Mouse (Mus musculus) thymus, adult 2 months (tissue): Measurements from ENCODE around the gene Zfp324. TPM values are rescaled to one million over a fixed set of nuclear protein-coding genes. Genes with fewer than 3 reads are reported as not detected.

Experiments used
- DNase-seq: peaks from one replicate; pipeline ENCODE4 v3.0.0; 2021
- H3K27ac ChIP-seq: fragments of 200-500 bp; 2 replicates; pipeline ENCODE4 v1.5.1; 2012; ENCODE audit warnings: low read length, control low read depth; ENCODE audit not compliant: control insufficient read depth, insufficient read depth
- H3K27me3 ChIP-seq: fragments of 200-500 bp; 2 replicates; pipeline ENCODE4 v1.6.1; 2012; ENCODE audit warnings: mild to moderate bottlenecking, low read length, moderate library complexity, mixed read lengths; ENCODE audit not compliant: control insufficient read depth, insufficient read depth
- H3K36me3 ChIP-seq: fragments of 200-500 bp; 2 replicates; pipeline ENCODE4 v1.6.1; 2012; ENCODE audit warnings: mild to moderate bottlenecking, low read length, moderate library complexity; ENCODE audit not compliant: control insufficient read depth, insufficient read depth
- H3K4me1 ChIP-seq: fragments of 200-500 bp; replicated peaks from 2 replicates; pipeline ENCODE4 v1.6.1; 2012; ENCODE audit warnings: low read length; ENCODE audit not compliant: control insufficient read depth, insufficient read depth
- H3K4me3 ChIP-seq: fragments of 200-500 bp; 2 replicates; pipeline ENCODE4 v1.5.1; 2012; ENCODE audit warnings: mild to moderate bottlenecking, low read length, control low read depth, moderate library complexity; ENCODE audit not compliant: control insufficient read depth, insufficient read depth
- CTCF ChIP-seq: fragments of 200-500 bp; IDR thresholded peaks from 2 replicates; pipeline ENCODE4 v1.5.1; 2012; ENCODE audit warnings: mild to moderate bottlenecking, control low read depth, low read length, moderate library complexity, borderline replicate concordance; ENCODE audit not compliant: control insufficient read depth, poor library complexity, insufficient read depth; ENCODE audit errors: extremely low read depth
- POLR2A ChIP-seq: fragments of 200-500 bp; IDR thresholded peaks from 2 replicates; pipeline ENCODE4 v1.6.1; 2012; ENCODE audit warnings: mild to moderate bottlenecking, low read length, control low read depth, moderate library complexity; ENCODE audit not compliant: control insufficient read depth, poor library complexity, insufficient read depth; ENCODE audit errors: extremely low read depth
- WGBS: fragments of 180-500 bp; shearing (Covaris S2); methylation state at CpG from one replicate; pipeline ENCODE4 v1.1.7; 2018; 5-methylcytosine and 5-hydroxymethylcytosine counted together
- polyA plus RNA-seq: library from polyadenylated mRNA; depleted of rRNA; stranded (reverse); fragments of >200 nt; gene quantifications from 2 replicates; pipeline ENCODE4 v1.2.3, GENCODE M21; 2012

Zfp324 gene
- polyA plus RNA-seq, 1 experiment, result 8.7 TPM

DNA sequence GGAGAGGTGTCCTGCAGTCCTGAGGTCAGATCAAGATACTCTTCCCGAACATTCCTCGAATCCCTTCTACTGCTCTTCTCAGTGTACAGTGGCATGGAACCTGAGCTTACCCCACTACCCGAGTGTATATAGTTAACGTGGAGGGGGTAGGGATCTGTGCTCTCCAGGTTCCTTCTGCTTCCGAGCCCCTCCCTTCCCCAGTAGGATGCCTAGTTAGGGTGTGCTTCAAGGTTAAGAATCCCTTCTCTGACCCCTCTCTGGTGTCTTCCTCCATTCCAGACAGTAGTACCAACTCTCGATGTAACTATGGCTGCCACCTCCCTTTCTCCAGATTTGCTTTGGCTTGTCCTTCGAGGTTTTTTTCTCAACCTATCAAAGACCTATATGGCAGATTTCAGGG lies 14.7 kb downstream of the Zfp324 start:
- peaks cover 16% of the 10 kb centered on the region for H3K4me1 ChIP-seq
- H3K27me3 ChIP-seq, result no peaks in the 10 kb centered on the region
- H3K36me3 ChIP-seq, result no peaks in the 10 kb centered on the region
- no peak overlapping the region for H3K4me3 ChIP-seq
- 96% methylated on average over 7 of the region's 7 CpGs for WGBS
- no peak for DNase-seq
- no peak for TF ChIP-seq CTCF
- no peak for TF ChIP-seq POLR2A
- no peak overlapping the region for H3K27ac ChIP-seq

DNA sequence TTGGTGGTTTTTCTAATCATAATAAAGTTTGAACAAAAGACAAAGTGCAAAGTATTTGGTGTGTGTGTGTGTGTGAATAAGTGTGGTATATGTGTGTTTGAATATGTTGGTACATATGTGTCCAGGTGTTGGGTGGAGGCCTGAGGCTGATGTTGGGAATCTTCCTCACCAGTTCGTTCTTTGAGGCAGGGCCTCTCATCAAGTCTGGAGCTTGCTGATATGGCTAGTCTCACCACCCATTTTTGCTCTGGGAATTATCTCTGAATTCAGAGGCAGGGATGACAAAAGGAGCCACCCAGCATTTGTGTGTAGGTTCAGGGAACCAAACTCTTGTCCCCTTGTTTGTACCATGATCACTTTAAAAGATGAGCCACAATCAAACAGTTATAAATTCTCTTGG lies 20.1 kb downstream of the Zfp324 start:
- H3K27ac ChIP-seq, result no peak overlapping the region
- no peak for TF ChIP-seq CTCF
- no peak for TF ChIP-seq POLR2A
- 96% methylated on average over 1 of the region's 1 CpGs for WGBS
- no peaks in the 10 kb centered on the region for H3K36me3 ChIP-seq
- H3K4me1 ChIP-seq, result peaks cover 19% of the 10 kb centered on the region
- H3K4me3 ChIP-seq, result no peak overlapping the region
- DNase-seq, result no peak
- H3K27me3 ChIP-seq, result no peaks in the 10 kb centered on the region

DNA sequence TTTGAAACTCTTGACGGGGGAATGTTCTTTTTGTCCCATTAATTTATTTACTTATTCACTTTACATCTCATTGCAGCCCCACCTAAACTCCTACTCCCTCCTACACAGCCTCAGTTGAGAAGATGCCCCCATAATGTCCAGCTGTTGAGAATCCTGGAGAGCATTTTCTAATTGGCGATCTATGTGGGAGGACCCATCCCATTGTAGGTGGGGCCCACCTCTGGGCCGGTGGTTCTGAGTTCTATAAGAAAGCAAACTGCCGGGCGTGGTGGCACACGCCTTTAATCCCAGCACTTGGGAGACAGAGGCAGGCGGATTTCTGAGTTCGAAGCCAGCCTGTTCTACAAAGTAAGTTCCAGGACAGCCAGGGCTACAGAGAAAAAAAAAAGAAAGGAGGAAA lies 21.3 kb downstream of the Zfp324 start:
- 93% methylated on average over 8 of the region's 8 CpGs for WGBS
- H3K27ac ChIP-seq, result peak overlapping the region; percentile 29
- no peak overlapping the region for H3K4me3 ChIP-seq
- no peak for TF ChIP-seq CTCF
- no peak for TF ChIP-seq POLR2A
- DNase-seq, result no peak
- H3K4me1 ChIP-seq, result peaks cover 19% of the 10 kb centered on the region
- H3K27me3 ChIP-seq, result no peaks in the 10 kb centered on the region
- no peaks in the 10 kb centered on the region for H3K36me3 ChIP-seq

DNA sequence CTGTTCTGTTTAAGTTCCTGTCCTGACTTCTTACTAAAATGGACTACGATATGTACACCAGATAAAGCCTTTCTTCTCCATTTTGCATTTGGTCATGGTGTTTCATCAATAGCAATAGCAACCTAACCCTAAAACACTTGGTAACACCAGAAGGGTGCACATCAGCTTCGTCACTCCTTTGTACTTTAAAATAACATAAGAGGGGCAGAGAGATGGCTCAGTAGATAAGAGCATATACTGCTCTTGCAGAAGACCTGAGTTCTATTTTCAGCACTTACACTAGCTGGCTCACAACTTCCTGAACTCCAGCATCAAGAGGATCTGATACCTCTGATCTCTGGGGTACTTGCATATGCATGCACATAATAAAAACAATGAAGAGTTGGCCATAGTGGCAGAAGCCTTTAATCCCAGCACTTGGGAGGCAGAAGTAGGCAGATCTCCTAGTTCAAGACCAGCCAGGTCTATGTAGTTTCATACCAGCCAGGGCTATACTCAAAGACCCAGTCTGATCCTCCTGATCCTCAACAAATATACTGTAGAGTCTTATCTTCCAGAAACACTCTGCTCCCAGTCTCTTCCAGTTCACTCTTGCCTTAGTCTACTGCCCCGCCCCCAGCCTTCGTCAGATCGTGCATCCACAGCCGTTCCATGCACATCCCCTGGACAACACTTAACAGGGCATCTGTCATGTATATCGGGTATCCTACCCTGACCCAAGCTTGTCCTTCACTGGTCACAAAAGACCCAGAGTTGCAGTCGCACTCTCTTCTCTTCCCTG lies 22.0 kb downstream of the Zfp324 start:
- Histone ChIP-seq H3K27ac (peak overlapping the region; percentile 70), H3K36me3 (no peaks in the 10 kb centered on the region), H3K27me3 (no peaks in the 10 kb centered on the region), H3K4me1 (peaks cover 19% of the 10 kb centered on the region), H3K4me3 (no peak overlapping the region)
- DNase-seq, result no peak
- TF ChIP-seq POLR2A (no peak), CTCF (no peak)
- WGBS, result 77% methylated on average over 8 of the region's 8 CpGs

DNA sequence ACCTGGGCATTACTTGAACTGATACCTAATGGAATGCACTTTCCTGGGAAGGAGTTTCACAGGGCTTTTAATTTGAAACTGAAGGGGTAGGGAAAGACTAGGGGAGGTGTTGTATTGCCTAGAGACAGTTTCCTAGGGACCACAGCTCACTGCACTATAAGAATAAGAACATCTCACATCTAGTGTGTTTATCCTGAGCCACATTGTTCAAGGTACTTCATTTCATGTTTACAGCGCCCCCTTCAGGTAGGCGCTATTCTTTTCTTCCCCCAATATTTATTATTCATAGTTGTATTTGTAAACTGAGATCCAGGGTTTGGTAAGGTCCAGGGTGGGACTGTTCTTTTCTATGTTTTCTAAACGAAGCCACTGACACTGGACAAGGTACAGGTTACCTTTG lies 26.6 kb downstream of the Zfp324 start:
- Histone ChIP-seq H3K27ac (no peak overlapping the region), H3K27me3 (no peaks in the 10 kb centered on the region), H3K4me3 (no peak overlapping the region), H3K36me3 (no peaks in the 10 kb centered on the region), H3K4me1 (peaks cover 13% of the 10 kb centered on the region)
- 2% methylated on average over 3 of the region's 3 CpGs for WGBS
- DNase-seq, result peak; percentile 55
- no peak for TF ChIP-seq POLR2A
- no peak for TF ChIP-seq CTCF

DNA sequence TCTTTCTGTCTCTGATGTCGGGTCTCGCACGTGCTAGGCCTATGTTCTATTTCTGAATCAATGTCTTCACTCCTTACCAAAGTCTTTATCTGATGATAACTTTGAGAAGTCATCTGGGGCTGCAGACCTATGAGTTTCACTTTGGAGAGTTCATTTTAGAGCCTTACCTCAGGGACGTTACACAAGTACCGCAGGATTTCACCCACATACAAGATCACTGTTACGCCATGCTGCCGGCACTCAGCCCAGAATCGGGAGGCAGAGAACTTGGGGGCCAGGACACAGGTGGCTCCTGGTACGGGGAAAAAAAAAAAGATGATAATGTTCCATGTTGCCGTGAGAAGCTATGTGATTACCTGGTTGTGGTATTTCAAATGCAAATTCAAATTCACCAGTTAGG lies 27.5 kb downstream of the Zfp324 start:
- DNase-seq, result no peak
- H3K4me3 ChIP-seq, result no peak overlapping the region
- no peaks in the 10 kb centered on the region for H3K36me3 ChIP-seq
- H3K4me1 ChIP-seq, result peaks cover 8% of the 10 kb centered on the region
- H3K27ac ChIP-seq, result no peak overlapping the region
- TF ChIP-seq CTCF (no peak), POLR2A (no peak)
- no peaks in the 10 kb centered on the region for H3K27me3 ChIP-seq
- WGBS, result 94% methylated on average over 10 of the region's 10 CpGs
